Comparison of ENCODE assay signal across 12 mouse cellular contexts in the genomic region with DNA sequence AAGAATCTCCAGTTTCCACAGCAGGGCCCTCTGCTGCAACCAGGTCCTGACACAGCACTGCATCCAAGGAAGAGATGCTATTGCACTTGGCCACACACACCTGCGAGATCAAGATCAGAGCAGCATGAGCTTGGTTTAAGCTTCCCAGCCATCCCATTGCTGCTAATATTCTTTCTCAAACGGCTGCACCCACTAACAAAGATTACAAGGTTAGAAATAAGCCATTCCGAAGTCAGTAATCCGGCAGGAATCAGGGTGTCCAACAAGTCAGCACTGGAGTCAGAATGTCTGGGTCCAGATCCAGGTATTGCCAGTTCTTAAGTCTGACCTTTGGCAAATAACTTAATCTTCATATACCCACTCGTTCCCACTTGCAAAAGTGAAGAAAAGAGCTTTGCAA.
"Had no signal": no experiment of that assay in that cellular context is flagged by ENCODE, and none has a peak within 500 bp of the region (broad histone marks: within the 10 kb centered on the region; RNA-seq: fewer than 3 reads in every experiment).

No protein-coding gene starts in this region.

- DNase-seq: retina, postnatal 1 day; right cerebral cortex, adult 18-20 months; right cerebral cortex, postnatal 14 days; right cerebral cortex, postnatal 25 days; right cerebral cortex, postnatal 4 days; spleen, adult 18-20 months; thymus, adult 18-20 months; thymus, adult 2 months; thymus, postnatal 14 days; thymus, postnatal 25 days; thymus, postnatal 36 days; thymus, postnatal 4 days had no signal
